Comparison of ENCODE assay signal across 12 mouse cellular contexts in genomic region chr9:43562016-43562415, GRCm38 (mm10).
"Had no signal": no experiment of that assay in that cellular context is flagged by ENCODE, and none has a peak within 500 bp of the region (broad histone marks: within the 10 kb centered on the region; RNA-seq: fewer than 3 reads in every experiment).

No protein-coding gene starts in this region.

- DNase-seq: retina, postnatal 1 day; right cerebral cortex, adult 18-20 months; right cerebral cortex, postnatal 14 days; right cerebral cortex, postnatal 25 days; right cerebral cortex, postnatal 4 days; spleen, adult 18-20 months; thymus, adult 18-20 months; thymus, adult 2 months; thymus, postnatal 14 days; thymus, postnatal 25 days; thymus, postnatal 36 days; thymus, postnatal 4 days had no signal
